ENCODE assay signal across 10 mouse cellular contexts in genomic region chr2:126951085-126951484, GRCm38 (mm10). TPM values are rescaled to one million over a fixed set of nuclear protein-coding genes. Genes with fewer than 3 reads are reported as not detected.
DNase-seq lines count a peak whose midpoint lies in the region; ATAC-seq and TF ChIP-seq lines count a peak whose summit lies in the region.
"Had no signal": no experiment of that assay in that cellular context is flagged by ENCODE, and none has a peak within 500 bp of the region (broad histone marks: within the 10 kb centered on the region; RNA-seq: fewer than 3 reads in every experiment).

No protein-coding gene starts in this region.

- H3K27ac ChIP-seq in heart, embryonic 15.5 days: peak overlapping the region; percentile 58
- no peak overlapping the region for H3K27ac ChIP-seq in hindbrain, postnatal 0 days

- no peak overlapping the region for H3K4me2 ChIP-seq in heart, embryonic 15.5 days
- H3K4me2 ChIP-seq in hindbrain, postnatal 0 days (ENCODE audit: low read depth, low read length): no peak overlapping the region

- no peaks in the 10 kb centered on the region for H3K9me3 ChIP-seq in heart, embryonic 15.5 days (replicated peaks)
- no peaks in the 10 kb centered on the region for H3K9me3 ChIP-seq in hindbrain, postnatal 0 days (ENCODE audit: low read length)

- ATAC-seq in heart, embryonic 15.5 days (replicated peaks; ENCODE audit: insufficient number of reproducible peaks, insufficient read depth, low FRiP score, low read depth): peak; percentile 58; the same call in 1 of the 2 replicates
- ATAC-seq in activated CD4-positive, CD25-positive, alpha-beta regulatory T cell, adult 4 months: no peak
- ATAC-seq in hindbrain, postnatal 0 days: no peak
- ATAC-seq: CD4-positive, CD25-positive, alpha-beta regulatory T cell, adult 4 months had no signal

- H3K4me1 ChIP-seq in heart, embryonic 15.5 days (replicated peaks): peaks cover 8% of the 10 kb centered on the region; the same call in 1 of the 2 replicates
- H3K4me1 ChIP-seq in hindbrain, postnatal 0 days (ENCODE audit: insufficient read depth, low read length): no peaks in the 10 kb centered on the region

- 32% methylated on average over 7 of the region's 7 CpGs for WGBS in heart, embryonic 15.5 days
- WGBS in hindbrain, postnatal 0 days: 70% methylated on average over 7 of the region's 7 CpGs

- H3K4me3 ChIP-seq in heart, embryonic 15.5 days: no peak overlapping the region
- no peak overlapping the region for H3K4me3 ChIP-seq in hindbrain, postnatal 0 days (ENCODE audit: low read length)

- no peaks in the 10 kb centered on the region for H3K36me3 ChIP-seq in heart, embryonic 15.5 days
- H3K36me3 ChIP-seq in hindbrain, postnatal 0 days (ENCODE audit: insufficient read depth, low read length): no peaks in the 10 kb centered on the region

- intact Hi-C loops in left cerebral cortex, postnatal 4 days (cut with DNase I): no loop called here

- H3K27me3 ChIP-seq in heart, embryonic 15.5 days: no peaks in the 10 kb centered on the region
- no peaks in the 10 kb centered on the region for H3K27me3 ChIP-seq in hindbrain, postnatal 0 days (ENCODE audit: insufficient read depth, low read length)

- H3K9ac ChIP-seq in heart, embryonic 15.5 days: no peak overlapping the region
- H3K9ac ChIP-seq in hindbrain, postnatal 0 days (replicated peaks; ENCODE audit: low read length): no peak overlapping the region

- no peak for TF ChIP-seq CTCF in hindbrain, postnatal 0 days (IDR thresholded peaks at IDR 0.05; ENCODE audit: low read depth)

- peak; percentile 20 for DNase-seq in left cerebral cortex, postnatal 4 days
- no peak for DNase-seq in left cerebral cortex, adult 8-10 months (ENCODE audit: low spot score in 2 of 2)
- DNase-seq in adrenal gland, postnatal 14 days: peak; percentile 82
- DNase-seq in kidney, postnatal 4 days: peak; percentile 37 to 50
- no peak for DNase-seq in thymus, postnatal 36 days
- DNase-seq in hindbrain, postnatal 0 days (ENCODE audit: low spot score): no peak
- DNase-seq: cerebellum, adult 2 months had no signal

RNA-seq across cellular contexts. Expression of gene Sppl2a, which starts 18.1 kb away (rescaled TPM):
- total RNA-seq in left cerebral cortex, postnatal 4 days (2021): 10 to 100 TPM; 31.6 to 32.4 TPM
- total RNA-seq in left cerebral cortex, adult 8-10 months (2022): 10 to 100 TPM; 25.7 to 31.8 (median 26.8) TPM
- total RNA-seq in adrenal gland, postnatal 14 days (2021): 59.1 and 64.9 TPM in 2 replicates
- 34.6 and 39.0 TPM in 2 replicates for polyA plus RNA-seq in heart, embryonic 15.5 days (2015; fragmentation: Nextera tagmentation; extraction: Ambion mirVana)
- polyA plus RNA-seq in activated CD4-positive, CD25-positive, alpha-beta regulatory T cell, adult 4 months (2017; shearing (Covaris generic)): 10 to 100 TPM; 63.4 to 75.3 TPM
- 35.9 and 37.1 TPM in 2 replicates for total RNA-seq in hindbrain, postnatal 0 days (2014; rRNA removed)
- polyA plus RNA-seq in hindbrain, postnatal 0 days (2015; fragmentation: Nextera tagmentation; extraction: Ambion mirVana): 29.0 and 31.0 TPM in 2 replicates

RNA-seq across cellular contexts. Expression of gene Ap4e1, which starts 57.4 kb away (rescaled TPM):
- 10 to 100 TPM; 17.0 to 20.3 TPM for total RNA-seq in left cerebral cortex, postnatal 4 days (2021)
- total RNA-seq in left cerebral cortex, adult 8-10 months (2022): 10 to 100 TPM; 11.6 to 12.2 (median 11.8) TPM
- 10.5 TPM in 2 replicates for total RNA-seq in adrenal gland, postnatal 14 days (2021)
- polyA plus RNA-seq in heart, embryonic 15.5 days (2015; fragmentation: Nextera tagmentation; extraction: Ambion mirVana): 8.2 and 9.0 TPM in 2 replicates
- polyA plus RNA-seq in activated CD4-positive, CD25-positive, alpha-beta regulatory T cell, adult 4 months (2017; shearing (Covaris generic)): 10 to 100 TPM; 10.9 to 15.6 TPM
- 9.5 and 10.1 TPM in 2 replicates for total RNA-seq in hindbrain, postnatal 0 days (2014; rRNA removed)
- polyA plus RNA-seq in hindbrain, postnatal 0 days (2015; fragmentation: Nextera tagmentation; extraction: Ambion mirVana): 5.9 and 7.4 TPM in 2 replicates

Comparison
In these comparisons a context has a peak if more than half of its experiments do, and no peak if none do; other contexts are left out.
1. DNase-seq: peak in left cerebral cortex, postnatal 4 days (single experiment), adrenal gland, postnatal 14 days (single experiment) and kidney, postnatal 4 days (2 of 2); none in left cerebral cortex, adult 8-10 months (0 of 2), thymus, postnatal 36 days (0 of 2) and hindbrain, postnatal 0 days (single experiment).